ENCODE assay signal across 8 mouse cellular contexts in the genomic region with DNA sequence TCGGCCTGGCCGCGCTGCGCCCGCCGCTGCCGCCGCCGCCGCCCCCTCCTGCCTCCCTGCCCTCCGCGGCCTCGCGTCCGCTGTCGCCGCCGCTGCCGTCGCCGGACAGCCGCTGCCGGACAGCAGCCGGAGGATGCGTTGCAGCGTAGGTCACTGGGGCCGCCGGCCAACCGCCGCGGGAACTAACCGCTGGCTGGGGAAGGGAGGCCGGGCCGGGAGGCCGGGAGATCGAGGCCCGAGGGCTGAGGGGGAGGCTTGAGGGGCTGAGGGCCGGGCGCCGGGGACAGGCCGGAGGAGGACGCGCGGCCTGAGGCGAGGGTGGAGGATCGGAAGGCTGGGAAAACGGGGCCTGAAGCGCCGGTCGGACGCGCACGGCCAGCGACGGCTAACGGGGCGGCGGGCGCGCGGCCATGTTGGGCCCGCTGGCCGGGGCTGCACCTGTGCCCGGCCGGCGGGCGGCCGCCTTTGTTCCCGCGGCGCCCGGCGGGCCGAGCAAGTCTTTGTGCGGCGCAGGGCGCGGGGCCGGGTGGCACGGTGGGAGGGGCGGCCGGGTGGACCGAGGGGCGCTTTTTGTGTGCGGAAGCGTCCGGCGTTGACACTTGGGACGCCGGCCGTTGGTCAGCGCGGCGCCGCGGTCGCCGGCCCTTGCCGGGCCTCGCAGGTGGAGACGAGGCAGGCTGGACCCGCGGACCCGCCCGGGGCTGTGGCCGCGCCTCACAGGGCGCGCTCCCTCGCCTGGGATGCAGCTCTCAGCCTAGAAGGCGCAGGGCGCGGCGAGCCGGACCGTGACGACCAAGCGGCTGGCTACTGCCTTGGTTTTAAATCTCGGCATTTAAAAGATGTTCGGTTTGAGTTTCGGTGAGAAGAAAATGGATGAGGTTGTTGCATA. TPM values are rescaled to one million over a fixed set of nuclear protein-coding genes. Genes with fewer than 3 reads are reported as not detected.
DNase-seq lines count a peak whose midpoint lies in the region; ATAC-seq and TF ChIP-seq lines count a peak whose summit lies in the region.

No protein-coding gene starts in this region.

- intact Hi-C loops in heart, postnatal 36 days (cut with DNase I): loop anchor here (5.0 kb wide), 2 partner anchors 116 to 169 kb away; a partner anchor contains a TSS

- TF ChIP-seq CTCF in MEL (IDR thresholded peaks at IDR 0.05 in 2 of 3, conservative IDR thresholded peaks at IDR 0.05 in 1 of 3; ENCODE audit: control insufficient read depth in 1 of 3, insufficient read depth in 1 of 3, low read depth in 2 of 3, low read length in 3 of 3, poor library complexity in 1 of 3, severe bottlenecking in 1 of 3): no peak

- no peaks in the 10 kb centered on the region for H3K9me3 ChIP-seq in MEL (replicated peaks; ENCODE audit: insufficient read depth, low read length)
- no peaks in the 10 kb centered on the region for H3K9me3 ChIP-seq in forebrain, embryonic 15.5 days

- peak in 1 of 2 experiments; percentile 45; a peak in 1 of 4 replicates for TF ChIP-seq POLR2A in MEL (IDR thresholded peaks at IDR 0.05; ENCODE audit: control insufficient read depth in 1 of 2, insufficient read depth in 1 of 2, low read depth in 1 of 2, low read length in 2 of 2, poor library complexity in 1 of 2)

- H3K36me3 ChIP-seq in MEL (ENCODE audit: control insufficient read depth in 1 of 2, insufficient read depth in 2 of 2, low read length in 2 of 2): peaks cover 12 to 55% of the 10 kb centered on the region in 2 experiments
- H3K36me3 ChIP-seq in forebrain, embryonic 15.5 days: no peaks in the 10 kb centered on the region

- peak overlapping the region; percentile 66 for H3K27ac ChIP-seq in MEL (ENCODE audit: control insufficient read depth, low read depth, low read length)
- peak overlapping the region; percentile 96 for H3K27ac ChIP-seq in forebrain, embryonic 15.5 days (replicated peaks)

- H3K27me3 ChIP-seq in MEL (ENCODE audit: control insufficient read depth in 1 of 2, insufficient read depth in 2 of 2, low read length in 2 of 2): no peaks in the 10 kb centered on the region
- H3K27me3 ChIP-seq in forebrain, embryonic 15.5 days: no peaks in the 10 kb centered on the region

- no peak for TF ChIP-seq RAD21 in MEL (IDR thresholded peaks at IDR 0.05; ENCODE audit: low read depth, low read length)

- H3K4me1 ChIP-seq in MEL (ENCODE audit: control insufficient read depth in 1 of 2, insufficient read depth in 2 of 2, low read length in 2 of 2): peaks cover 16 to 37% of the 10 kb centered on the region in 2 experiments
- peaks cover 47% of the 10 kb centered on the region for H3K4me1 ChIP-seq in forebrain, embryonic 15.5 days

- no peak for TF ChIP-seq EP300 in MEL (IDR thresholded peaks at IDR 0.05; ENCODE audit: low read depth in 1 of 2, low read length in 2 of 2)

- peak overlapping the region; percentile 52 for H3K4me2 ChIP-seq in forebrain, embryonic 15.5 days (replicated peaks)

- peaks cover 47% of the 10 kb centered on the region for H3K79me2 ChIP-seq in MEL (ENCODE audit: control insufficient read depth, insufficient read depth, low read length, poor library complexity)

- under 1% methylated on average over 114 of the region's 121 CpGs for WGBS in forebrain, embryonic 15.5 days

- peak; percentile 28 for ATAC-seq in forebrain, embryonic 15.5 days (replicated peaks)

- peak overlapping the region; percentile 76 to 96 for H3K4me3 ChIP-seq in MEL (ENCODE audit: control insufficient read depth in 1 of 2, insufficient read depth in 1 of 2, low read depth in 2 of 2, low read length in 2 of 2)
- H3K4me3 ChIP-seq in forebrain, embryonic 15.5 days: peak overlapping the region; percentile 96

- DNase-seq in MEL (ENCODE audit: low read depth, low spot score): peak; percentile 57
- peak; percentile 64 for DNase-seq in cerebellum, adult 11-12 months
- DNase-seq in heart, postnatal 36 days: peak; percentile 55 to 79
- peak; percentile 31 to 48 for DNase-seq in layer of hippocampus, postnatal 25 days (ENCODE audit: extremely low spot score in 1 of 2, low spot score in 1 of 2)
- DNase-seq in lung, postnatal 25 days (ENCODE audit: low spot score): peak; percentile 23
- DNase-seq in right cerebral cortex, adult 18-20 months: peak; percentile 44
- peak; percentile 61 for DNase-seq in urinary bladder, postnatal 14 days (ENCODE audit: low spot score)

- H3K9ac ChIP-seq in MEL (ENCODE audit: control insufficient read depth, low read depth, low read length, poor library complexity, severe bottlenecking): peak overlapping the region; percentile 100
- peak overlapping the region; percentile 92 for H3K9ac ChIP-seq in forebrain, embryonic 15.5 days (replicated peaks)

TF ChIP-seq in MEL, 35 proteins besides CTCF, POLR2A, EP300 and RAD21:
- TF ChIP-seq RCOR1 (IDR thresholded peaks at IDR 0.05; ENCODE audit: low read depth, low read length) (no peak), MAX (IDR thresholded peaks at IDR 0.05; ENCODE audit: low read length) (no peak), CHD1 (IDR thresholded peaks at IDR 0.05; ENCODE audit: low read depth, low read length) (no peak), MXI1 (IDR thresholded peaks at IDR 0.05; ENCODE audit: low read depth, low read length) (peak; percentile 60), SIN3A (IDR thresholded peaks at IDR 0.05; ENCODE audit: low read length) (peak; percentile 29), GATA1 (IDR thresholded peaks at IDR 0.05; ENCODE audit: low read depth, low read length) (no peak), ZKSCAN1 (IDR thresholded peaks at IDR 0.05; ENCODE audit: low read depth, low read length) (no peak), NELFE (IDR thresholded peaks at IDR 0.05; ENCODE audit: low read depth, low read length) (peak; percentile 36; the same call in 1 of the 2 replicates), BHLHE40 (IDR thresholded peaks at IDR 0.05; ENCODE audit: borderline replicate concordance, low read depth, low read length) (no peak), UBTF (IDR thresholded peaks at IDR 0.05; ENCODE audit: borderline replicate concordance, insufficient read depth, low read depth, low read length) (peak; percentile 61; the same call in 1 of the 2 replicates)

RNA-seq across cellular contexts. Expression of a gene that starts 0.5 kb away (rescaled TPM):
- 82.5 and 102 TPM in 2 replicates for total RNA-seq in MEL (2012; rRNA removed)
- polyA plus RNA-seq in MEL (2012; ENCODE audit: insufficient read depth in 1 of 2, insufficient read length in 2 of 2, low read depth in 1 of 2, low replicate concordance in 2 of 2, missing spikeins in 1 of 2): 100 to 1,000 TPM; 116 to 233 TPM
- polyA plus RNA-seq in forebrain, embryonic 15.5 days (2015; fragmentation: Nextera tagmentation; extraction: Ambion mirVana): 90.4 and 92.3 TPM in 2 replicates
- 10 to 100 TPM; 23.1 to 23.2 TPM for total RNA-seq in heart, postnatal 36 days (2021)
- 100 to 1,000 TPM; 122 to 126 TPM for total RNA-seq in layer of hippocampus, postnatal 25 days (2021)

RNA-seq across cellular contexts. Expression of a gene that starts 38.4 kb away (rescaled TPM):
- 50.0 and 59.5 TPM in 2 replicates for total RNA-seq in MEL (2012; rRNA removed)
- polyA plus RNA-seq in MEL (2012; ENCODE audit: insufficient read depth in 1 of 2, insufficient read length in 2 of 2, low read depth in 1 of 2, low replicate concordance in 2 of 2, missing spikeins in 1 of 2): 100 to 1,000 TPM; 119 to 127 TPM
- 69.5 and 72.3 TPM in 2 replicates for polyA plus RNA-seq in forebrain, embryonic 15.5 days (2015; fragmentation: Nextera tagmentation; extraction: Ambion mirVana)
- total RNA-seq in heart, postnatal 36 days (2021): 100 to 1,000 TPM; 134 to 161 TPM
- total RNA-seq in layer of hippocampus, postnatal 25 days (2021): 100 to 1,000 TPM in 1 of 2 experiments, 10 to 100 TPM in 1; 98.8 to 103 TPM

Comparison
In these comparisons a context has a peak if more than half of its experiments do, and no peak if none do; other contexts are left out.
1. Peak in every context shown above with its lines: DNase-seq, ATAC-seq, H3K4me3 ChIP-seq and H3K27ac ChIP-seq.